ENCODE assay signal across 28 mouse cellular contexts in the genomic region with DNA sequence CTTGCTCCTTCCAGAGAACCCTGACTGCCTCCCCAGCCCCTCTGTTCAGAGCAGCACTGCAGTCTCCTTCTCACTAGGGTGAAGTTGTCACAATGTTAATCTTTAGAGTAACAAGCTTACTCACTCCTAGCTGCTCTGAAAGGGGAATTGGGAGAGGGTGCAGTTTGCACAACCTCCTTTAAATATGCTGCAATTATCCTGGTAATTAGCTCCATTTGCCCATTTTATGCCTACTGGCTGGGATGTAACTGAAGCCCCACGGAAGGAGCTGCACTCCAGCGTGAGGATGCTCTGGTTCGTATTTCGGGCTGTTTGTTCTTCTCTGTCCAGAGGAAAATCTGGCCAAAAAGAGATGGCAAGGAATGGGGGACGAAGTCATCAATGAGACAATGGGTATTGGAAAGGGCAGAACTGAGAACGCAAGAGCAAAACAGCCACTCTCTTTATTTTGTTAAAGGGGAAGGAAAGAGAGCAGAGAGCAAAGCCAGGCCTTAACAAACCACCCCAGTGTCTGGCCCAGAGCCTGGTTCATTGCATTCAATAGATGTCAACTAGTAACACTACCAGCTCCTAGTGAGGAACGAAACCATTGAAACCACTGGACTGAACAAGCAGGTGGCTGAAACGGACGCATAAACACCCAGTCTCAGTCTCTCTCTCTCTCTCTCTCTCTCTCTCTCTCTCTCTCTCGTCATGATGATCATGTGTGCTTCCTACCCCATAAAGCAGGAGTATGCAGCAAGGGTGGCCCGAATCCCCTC. TPM values are rescaled to one million over a fixed set of nuclear protein-coding genes. Genes with fewer than 3 reads are reported as not detected.
A peak's percentile ranks its signal among the peaks of the same experiment; 100 is the strongest.
DNase-seq lines count a peak whose midpoint lies in the region; ATAC-seq and TF ChIP-seq lines count a peak whose summit lies in the region.
"Had no signal": no experiment of that assay in that cellular context is flagged by ENCODE, and none has a peak within 500 bp of the region (broad histone marks: within the 10 kb centered on the region; RNA-seq: fewer than 3 reads in every experiment).

No protein-coding gene starts in this region.

- no peak overlapping the region for H3K27ac ChIP-seq in kidney, embryonic 16.5 days (ENCODE audit: low read length)
- H3K27ac ChIP-seq in olfactory bulb, adult 2 months (ENCODE audit: insufficient read depth, low read depth, low read length) = peak overlapping the region; percentile 25; the same call in 1 of the 2 replicates
- H3K27ac ChIP-seq in limb, embryonic 10.5 days = no peak overlapping the region
- H3K27ac ChIP-seq: hindbrain, embryonic 14.5 days; layer of hippocampus, adult 2 months; left cerebral cortex, adult 2 months; liver, embryonic 14.5 days; neural tube, embryonic 12.5 days had no signal

- H3K4me3 ChIP-seq in kidney, embryonic 16.5 days (ENCODE audit: low read length) = no peak overlapping the region
- H3K4me3 ChIP-seq in olfactory bulb, adult 2 months (ENCODE audit: insufficient read depth, low read depth, low read length) = no peak overlapping the region
- H3K4me3 ChIP-seq in limb, embryonic 10.5 days = no peak overlapping the region
- H3K4me3 ChIP-seq: erythroblast, embryonic 14.5 days; layer of hippocampus, adult 2 months; left cerebral cortex, adult 2 months; neural tube, embryonic 12.5 days had no signal

- TF ChIP-seq CTCF in olfactory bulb, adult 2 months (IDR thresholded peaks at IDR 0.05; ENCODE audit: insufficient read depth, low read depth, low read length) = no peak

- 56% methylated on average over 11 of the region's 11 CpGs for WGBS in kidney, embryonic 16.5 days
- 42% methylated on average over 11 of the region's 11 CpGs for WGBS in olfactory bulb, adult 2 months
- WGBS in limb, embryonic 10.5 days = 73% methylated on average over 11 of the region's 11 CpGs

- TF ChIP-seq POLR2A in olfactory bulb, adult 2 months (IDR thresholded peaks at IDR 0.05; ENCODE audit: insufficient read depth, low read depth, low read length) = no peak

- H3K4me2 ChIP-seq in kidney, embryonic 16.5 days (replicated peaks; ENCODE audit: low read depth, low read length) = no peak overlapping the region
- H3K4me2 ChIP-seq: hindbrain, embryonic 14.5 days; neural tube, embryonic 12.5 days had no signal

- H3K4me1 ChIP-seq in kidney, embryonic 16.5 days (ENCODE audit: insufficient read depth, low read length) = no peaks in the 10 kb centered on the region
- H3K4me1 ChIP-seq in olfactory bulb, adult 2 months (ENCODE audit: control insufficient read depth, insufficient read depth, low read length) = peaks cover 3% of the 10 kb centered on the region; the same call in 1 of the 2 replicates
- peaks cover 5% of the 10 kb centered on the region; the same call in 1 of the 2 replicates for H3K4me1 ChIP-seq in limb, embryonic 10.5 days
- H3K4me1 ChIP-seq: neural tube, embryonic 12.5 days had no signal

- ATAC-seq in kidney, embryonic 16.5 days (ENCODE audit: low FRiP score, low TSS enrichment) = 0 out of 2 replicates have a peak, but pooled peaks have one; percentile 35
- ATAC-seq: inflammation-experienced regulatory T-cells, adult 6 months had no signal

- no peak overlapping the region for H3K9ac ChIP-seq in kidney, embryonic 16.5 days (replicated peaks; ENCODE audit: low read length)
- H3K9ac ChIP-seq: hindbrain, embryonic 14.5 days; liver, embryonic 14.5 days; neural tube, embryonic 12.5 days had no signal

- H3K9me3 ChIP-seq in kidney, embryonic 16.5 days (ENCODE audit: low read length) = no peaks in the 10 kb centered on the region
- H3K9me3 ChIP-seq in limb, embryonic 10.5 days (replicated peaks) = no peaks in the 10 kb centered on the region
- H3K9me3 ChIP-seq: neural tube, embryonic 12.5 days had no signal

- no peak for DNase-seq in kidney, postnatal 36 days
- peak; percentile 36 for DNase-seq in Muller cell, postnatal 12 days (ENCODE audit: inconsistent ontology term)
- DNase-seq in brain, adult 2 months (ENCODE audit: low read depth, low spot score) = peak; percentile 18
- DNase-seq in adrenal gland, postnatal 25 days = no peak
- DNase-seq in limb, embryonic 10.5 days (ENCODE audit: low spot score) = no peak
- DNase-seq: adrenal gland, postnatal 10 days; cerebellum, adult 2 months; cerebellum, postnatal 14 days; gastrocnemius, postnatal 14 days; heart, postnatal 4 days; kidney, adult 11 months; kidney, postnatal 25 days; liver; lung, adult 2 months; lung, postnatal 14 days; midbrain, embryonic 14.5 days; right cerebral cortex, postnatal 14 days; thymus, postnatal 14 days had no signal

- H3K27me3 ChIP-seq in kidney, embryonic 16.5 days (ENCODE audit: insufficient read depth, low read length) = no peaks in the 10 kb centered on the region
- H3K27me3 ChIP-seq in limb, embryonic 10.5 days (ENCODE audit: low read depth, poor library complexity, severe bottlenecking) = no peaks in the 10 kb centered on the region
- H3K27me3 ChIP-seq: CH12.LX; neural tube, embryonic 12.5 days had no signal

- H3K36me3 ChIP-seq in kidney, embryonic 16.5 days (ENCODE audit: insufficient read depth, low read length) = no peaks in the 10 kb centered on the region
- no peaks in the 10 kb centered on the region for H3K36me3 ChIP-seq in limb, embryonic 10.5 days
- H3K36me3 ChIP-seq: neural tube, embryonic 12.5 days had no signal

RNA-seq across cellular contexts. Expression of a gene that starts 45.1 kb away (rescaled TPM):
- polyA plus RNA-seq in kidney, embryonic 16.5 days (2015; fragmentation: Nextera tagmentation; extraction: Ambion mirVana) = 54.4 and 67.2 TPM in 2 replicates
- polyA plus RNA-seq in olfactory bulb, adult 2 months (2012; ENCODE audit: insufficient read depth, insufficient read length, low replicate concordance, missing spikeins) = not detected in 2 replicates
- total RNA-seq in adrenal gland, postnatal 25 days (2021) = 75.2 and 75.4 TPM in 2 replicates
- 33.5 and 44.6 TPM in 2 replicates for polyA plus RNA-seq in limb, embryonic 10.5 days (2016; fragmentation: Nextera tagmentation; extraction: Ambion mirVana)

Comparison
In these comparisons a context has a peak if more than half of its experiments do, and no peak if none do; other contexts are left out.
1. DNase-seq: peak in Muller cell, postnatal 12 days (single experiment) and brain, adult 2 months (single experiment); none in kidney, postnatal 36 days (0 of 2), adrenal gland, postnatal 25 days (single experiment) and limb, embryonic 10.5 days (single experiment).